Mouse (Mus musculus): ENCODE measurements around the gene Exosc1.

The Exosc1 gene

GRCm38 (mm10) chr19:41881842-41882241 is 51.4 kb downstream of the Exosc1 start:
- no peak for DNase-seq (ENCODE audit: extremely low spot score, low read depth, low spot score)

- no peak for DNase-seq (ENCODE audit: extremely low spot score, low read depth, low spot score)
Measured at GRCm38 (mm10) chr19:41874356-41874755, 58.9 kb downstream of the Exosc1 start.
